Mouse (Mus musculus): Measurements from ENCODE around the gene Ryr1.

GRCm38 (mm10) chr7:29141416-29141815, 16.4 kb upstream of the Ryr1 start:
- TF ChIP-seq CTCF (IDR thresholded peaks at IDR 0.05; ENCODE audit: control insufficient read depth, insufficient read depth, insufficient replicate concordance, low read depth, low read length) (no peak), POLR2A (IDR thresholded peaks at IDR 0.05; ENCODE audit: control insufficient read depth, low read depth, low read length) (no peak)
